Mouse (Mus musculus) MEL (cell line): ENCODE results near the gene Pxmp2. TPM values are rescaled to one million over a fixed set of nuclear protein-coding genes. Genes with fewer than 3 reads are reported as not detected.

ENCODE experiments used
- DNase-seq: peaks from one replicate; pipeline ENCODE4 v3.0.0; 2011; ENCODE audit warnings: low read depth, low spot score
- H3K27ac ChIP-seq: 2 replicates; pipeline ENCODE4 v1.5.1; 2012; ENCODE audit warnings: low read depth, mild to moderate bottlenecking, control low read depth, low read length, moderate library complexity; ENCODE audit not compliant: control insufficient read depth
- H3K27me3 ChIP-seq, 2 experiments: fragments of 150-350 bp in 1 of 2; sonication (generic) in 1 of 2; 2 replicates each; pipeline ENCODE4 v1.6.1; 2012; ENCODE audit warnings: low read length in 2 of 2, mild to moderate bottlenecking in 2 of 2, improper control_type of control experiment in 1 of 2, moderate library complexity in 1 of 2; ENCODE audit not compliant: insufficient read depth in 2 of 2, control insufficient read depth in 1 of 2
- H3K36me3 ChIP-seq, 2 experiments: 2 replicates each; pipeline ENCODE4 v1.6.1; 2012 to 2014; ENCODE audit warnings: low read length in 2 of 2, improper control_type of control experiment in 1 of 2, inconsistent platforms in 1 of 2, mild to moderate bottlenecking in 1 of 2; ENCODE audit not compliant: insufficient read depth in 2 of 2, control insufficient read depth in 1 of 2
- H3K4me1 ChIP-seq, 2 experiments: fragments of 150-350 bp in 1 of 2; sonication (generic) in 1 of 2; 2 replicates each; pipeline ENCODE4 v1.6.1; 2012; ENCODE audit warnings: low read length in 2 of 2, improper control_type of control experiment in 1 of 2, mild to moderate bottlenecking in 1 of 2; ENCODE audit not compliant: insufficient read depth in 2 of 2, control insufficient read depth in 1 of 2
- H3K4me3 ChIP-seq, 2 experiments: fragments of 150-350 bp in 1 of 2; sonication (generic) in 1 of 2; 2 replicates each; pipeline ENCODE4 v1.5.1; 2012; ENCODE audit warnings: low read depth in 2 of 2, low read length in 2 of 2, mild to moderate bottlenecking in 2 of 2, moderate library complexity in 2 of 2, control low read depth in 1 of 2, improper control_type of control experiment in 1 of 2; ENCODE audit not compliant: control insufficient read depth in 1 of 2, insufficient read depth in 1 of 2
- H3K79me2 ChIP-seq: 2 replicates; pipeline ENCODE4 v1.6.1; 2012; ENCODE audit warnings: mild to moderate bottlenecking, low read length, moderate library complexity; ENCODE audit not compliant: control insufficient read depth, poor library complexity, insufficient read depth
- H3K9ac ChIP-seq: 2 replicates; pipeline ENCODE4 v1.6.1; 2012; ENCODE audit warnings: low read depth, mild to moderate bottlenecking, control low read depth, low read length, moderate library complexity; ENCODE audit not compliant: control insufficient read depth, poor library complexity, severe bottlenecking
- H3K9me3 ChIP-seq: fragments of 150-350 bp; sonication (generic); replicated peaks from 2 replicates; pipeline ENCODE4 v1.6.1; 2012; ENCODE audit warnings: mild to moderate bottlenecking, low read length, improper control_type of control experiment, moderate library complexity; ENCODE audit not compliant: insufficient read depth
- CHD1 ChIP-seq: IDR thresholded peaks from 2 replicates; pipeline ENCODE4 v1.6.1; 2012; ENCODE audit warnings: low read depth, mild to moderate bottlenecking, inconsistent platforms, low read length, improper control_type of control experiment
- CTCF ChIP-seq, 3 experiments: IDR thresholded peaks in 2 of 3; conservative IDR thresholded peaks in 1 of 3; 2 replicates each; pipeline ENCODE4 v1.5.1; 2011 to 2012; ENCODE audit warnings: low read length in 3 of 3, low read depth in 2 of 3, mild to moderate bottlenecking in 2 of 3, improper control_type of control experiment in 1 of 3, inconsistent platforms in 1 of 3, mixed read lengths in 1 of 3, moderate library complexity in 1 of 3; ENCODE audit not compliant: control insufficient read depth in 1 of 3, insufficient read depth in 1 of 3, poor library complexity in 1 of 3, severe bottlenecking in 1 of 3
- ELF1 ChIP-seq: IDR thresholded peaks from 2 replicates; pipeline ENCODE4 v1.6.1; 2014; ENCODE audit warnings: low read depth, mild to moderate bottlenecking, inconsistent platforms, low read length, improper control_type of control experiment, moderate library complexity
- GATA1 ChIP-seq: IDR thresholded peaks from 2 replicates; pipeline ENCODE4 v1.6.1; 2011; ENCODE audit warnings: low read depth, low read length, improper control_type of control experiment
- HCFC1 ChIP-seq: IDR thresholded peaks from 2 replicates; pipeline ENCODE4 v1.6.1; 2012; ENCODE audit warnings: low read depth, mild to moderate bottlenecking, inconsistent platforms, low read length, improper control_type of control experiment, moderate library complexity
- KAT2A ChIP-seq: conservative IDR thresholded peaks from 2 replicates; pipeline ENCODE4 v1.6.1; 2012; ENCODE audit warnings: low read depth, low read length, improper control_type of control experiment, inconsistent platforms
- MAX ChIP-seq: IDR thresholded peaks from 2 replicates; pipeline ENCODE4 v1.6.1; 2011; ENCODE audit warnings: low read length, improper control_type of control experiment
- MAZ ChIP-seq: IDR thresholded peaks from 2 replicates; pipeline ENCODE4 v1.6.1; 2012; ENCODE audit warnings: low read depth, mild to moderate bottlenecking, inconsistent platforms, low read length, improper control_type of control experiment
- MEF2A ChIP-seq: IDR thresholded peaks from 2 replicates; pipeline ENCODE4 v1.6.1; 2014; ENCODE audit warnings: low read depth, mild to moderate bottlenecking, inconsistent platforms, low read length, improper control_type of control experiment; ENCODE audit not compliant: poor library complexity, insufficient replicate concordance, severe bottlenecking; ENCODE audit errors: extremely low read depth
- MXI1 ChIP-seq: IDR thresholded peaks from 2 replicates; pipeline ENCODE4 v1.6.1; 2011; ENCODE audit warnings: mild to moderate bottlenecking, low read depth, low read length, improper control_type of control experiment
- POLR2A ChIP-seq, 2 experiments: IDR thresholded peaks; 2 replicates each; pipeline ENCODE4 v1.6.1; 2011 to 2012; ENCODE audit warnings: low read length in 2 of 2, mild to moderate bottlenecking in 2 of 2, control low read depth in 1 of 2, improper control_type of control experiment in 1 of 2, low read depth in 1 of 2, moderate library complexity in 1 of 2; ENCODE audit not compliant: control insufficient read depth in 1 of 2, insufficient read depth in 1 of 2, poor library complexity in 1 of 2
- POLR2AphosphoS2 ChIP-seq: IDR thresholded peaks from 2 replicates; pipeline ENCODE4 v1.6.1; 2011; ENCODE audit warnings: low read length, improper control_type of control experiment
- RAD21 ChIP-seq: IDR thresholded peaks from 2 replicates; pipeline ENCODE4 v1.6.1; 2011; ENCODE audit warnings: mild to moderate bottlenecking, low read depth, low read length, improper control_type of control experiment
- SMC3 ChIP-seq: IDR thresholded peaks from 2 replicates; pipeline ENCODE4 v1.6.1; 2011; ENCODE audit warnings: low read depth, low read length, improper control_type of control experiment
- UBTF ChIP-seq: IDR thresholded peaks from 2 replicates; pipeline ENCODE4 v1.6.1; 2012; ENCODE audit warnings: low read depth, mild to moderate bottlenecking, inconsistent platforms, low read length, improper control_type of control experiment, moderate library complexity, borderline replicate concordance; ENCODE audit not compliant: insufficient read depth
- USF2 ChIP-seq, 2 experiments: IDR thresholded peaks; 2 replicates each; pipeline ENCODE4 v1.6.1; 2011 to 2012; ENCODE audit warnings: improper control_type of control experiment in 2 of 2, low read length in 2 of 2, borderline replicate concordance in 1 of 2, inconsistent platforms in 1 of 2, low read depth in 1 of 2, mild to moderate bottlenecking in 1 of 2; ENCODE audit not compliant: insufficient read depth in 1 of 2
- ZC3H11A ChIP-seq: IDR thresholded peaks from 2 replicates; pipeline ENCODE4 v1.6.1; 2012; ENCODE audit warnings: low read depth, mild to moderate bottlenecking, inconsistent platforms, low read length, improper control_type of control experiment
- ZMIZ1 ChIP-seq: IDR thresholded peaks from 2 replicates; pipeline ENCODE4 v1.6.1; 2012; ENCODE audit warnings: low read depth, mild to moderate bottlenecking, inconsistent platforms, low read length, improper control_type of control experiment, moderate library complexity
- polyA plus RNA-seq, 2 experiments: library from polyadenylated mRNA; stranded (reverse) in 1 of 2; unstranded in 1 of 2; fragments of >175 nt in 1 of 2; fragments of >200 nt in 1 of 2; gene quantifications; 2 replicates each; pipeline versions ENCODE4 v1.2.1 to v1.2.4; 2012; ENCODE audit warnings: low replicate concordance in 2 of 2, low read depth in 1 of 2; ENCODE audit not compliant: insufficient read length in 2 of 2, insufficient read depth in 1 of 2, missing spikeins in 1 of 2
- total RNA-seq: library from RNA; depleted of rRNA; stranded (reverse); fragments of 300-350 nt; gene quantifications from 2 replicates; pipeline ENCODE4 v1.2.3, GENCODE M21; 2012

Gene Pxmp2
- total and polyA plus RNA-seq, 3 experiments, result 8.4 to 15.2 TPM; not detected in 1

- 0 out of 4 replicates have a peak, but pooled peaks cover 0 to 2% of the 10 kb centered on the region in 2 experiments for H3K4me1 ChIP-seq
- no peak for DNase-seq
- H3K79me2 ChIP-seq, result no peaks in the 10 kb centered on the region
- TF ChIP-seq UBTF, result no peak
- no peak for TF ChIP-seq RAD21
- no peak for TF ChIP-seq MAX
- TF ChIP-seq HCFC1, result no peak
- TF ChIP-seq GATA1, result no peak
- no peak for TF ChIP-seq KAT2A
- TF ChIP-seq MXI1, result no peak
- no peak for TF ChIP-seq SMC3
- TF ChIP-seq, all 39 proteins: peak for 0
- Histone ChIP-seq H3K9me3 (no peaks in the 10 kb centered on the region), H3K36me3 (peaks cover 0 to 27% of the 10 kb centered on the region in 2 experiments; a peak in 3 of 4 replicates), H3K27me3 (no peaks in the 10 kb centered on the region), H3K4me3 (no peak overlapping the region), H3K27ac (no peak overlapping the region), H3K9ac (no peak overlapping the region)
Observed at GRCm38 (mm10) chr5:110244091-110244490, 41.9 kb downstream of the Pxmp2 start.

GRCm38 (mm10) chr5:110232346-110232745, 53.6 kb downstream of the Pxmp2 start:
- Histone ChIP-seq H3K36me3 (peaks cover 15 to 27% of the 10 kb centered on the region in 2 experiments), H3K4me1 (peaks cover 11 to 12% of the 10 kb centered on the region in 2 experiments)
- peak; percentile 22 for DNase-seq
- no peak for TF ChIP-seq MXI1
- no peak for TF ChIP-seq POLR2A (IDR thresholded peaks at IDR 0.05; ENCODE audit: control insufficient read depth in 1 of 2, insufficient read depth in 1 of 2, low read depth in 1 of 2, low read length in 2 of 2, poor library complexity in 1 of 2)
- no peak for TF ChIP-seq ELF1
- TF ChIP-seq ZMIZ1, result no peak
- TF ChIP-seq MAZ, result no peak
- no peak for TF ChIP-seq ZC3H11A
- TF ChIP-seq GATA1, result no peak
- no peak for TF ChIP-seq MEF2A
- no peak for TF ChIP-seq SMC3
- TF ChIP-seq POLR2AphosphoS2, result no peak
- TF ChIP-seq, all 39 proteins: peak for 0
- H3K27me3 ChIP-seq, result no peaks in the 10 kb centered on the region
- peak overlapping the region in 1 of 2 experiments; percentile 86; a peak in 2 of 4 replicates for H3K4me3 ChIP-seq
- H3K9me3 ChIP-seq, result no peaks in the 10 kb centered on the region
- no peak overlapping the region for H3K27ac ChIP-seq
- H3K79me2 ChIP-seq, result peaks cover 29% of the 10 kb centered on the region
- H3K9ac ChIP-seq, result no peak overlapping the region

- Histone ChIP-seq H3K27me3 (no peaks in the 10 kb centered on the region), H3K4me1 (peaks cover 11 to 12% of the 10 kb centered on the region in 2 experiments), H3K9ac (peak overlapping the region; percentile 100), H3K36me3 (peaks cover 9 to 27% of the 10 kb centered on the region in 2 experiments), H3K27ac (no peak overlapping the region), H3K79me2 (peaks cover 29% of the 10 kb centered on the region), H3K9me3 (no peaks in the 10 kb centered on the region), H3K4me3 (peak overlapping the region; percentile 86 to 100)
- TF ChIP-seq CHD1 (no peak), USF2 (IDR thresholded peaks at IDR 0.05; ENCODE audit: borderline replicate concordance in 1 of 2, insufficient read depth in 1 of 2, low read depth in 1 of 2, low read length in 2 of 2) (no peak), CTCF (IDR thresholded peaks at IDR 0.05 in 2 of 3, conservative IDR thresholded peaks at IDR 0.05 in 1 of 3; ENCODE audit: control insufficient read depth in 1 of 3, insufficient read depth in 1 of 3, low read depth in 2 of 3, low read length in 3 of 3, poor library complexity in 1 of 3, severe bottlenecking in 1 of 3) (peak in 1 of 3 experiments; percentile 15; a peak in 1 of 6 replicates)
- DNase-seq, result peak; percentile 53
Observed at GRCm38 (mm10) chr5:110231638-110232037, 54.3 kb downstream of the Pxmp2 start.
